Mouse (Mus musculus): ENCODE results near the gene Gm7945.
"Not testable (repeated sequence)": the region's sequence is repeated elsewhere in the genome, so short reads cannot be mapped to it uniquely, and the experiment has no call there.

Gm7945 gene

GRCm38 (mm10) chr14:41386279-41386678 is at the start of gene Gm7945:
Gene Gm7945, minus strand, starts transcription at chr14:41386379.
- in situ Hi-C loops (cut with MboI; ENCODE audit: unreplicated experiment in 2 of 2), result not testable (repeated sequence)

- in situ Hi-C loops (cut with MboI; ENCODE audit: unreplicated experiment in 2 of 2), result not testable (repeated sequence)
Measured at GRCm38 (mm10) chr14:41425393-41426075, 39.4 kb upstream of the Gm7945 start.

- in situ Hi-C loops (cut with MboI; ENCODE audit: unreplicated experiment in 2 of 2), result not testable (repeated sequence)
Measured at GRCm38 (mm10) chr14:41424694-41425093, 38.5 kb upstream of the Gm7945 start.

GRCm38 (mm10) chr14:41408181-41408580 is 22.0 kb upstream of the Gm7945 start, which contains the start of gene Gm6482:
Gene Gm6482, minus strand, starts transcription at chr14:41408281.
- in situ Hi-C loops (cut with MboI; ENCODE audit: unreplicated experiment in 2 of 2), result not testable (repeated sequence)

- in situ Hi-C loops (cut with MboI; ENCODE audit: unreplicated experiment in 2 of 2), result not testable (repeated sequence)
Measured at GRCm38 (mm10) chr14:41348309-41348708, 37.9 kb downstream of the Gm7945 start, which contains the start of gene Gm5798. Gene Gm5798, plus strand, starts transcription at chr14:41348609.

Data from v-Abl transformed pro-B cells (cell line).